Mouse (Mus musculus) adrenal gland, adult (tissue): ENCODE measurements at regions not wholly inside any gene's neighbourhood (a gene's known extent, or its start where the extent isn't known, plus 50 kb on each side); places are given as distances from the start of the nearest gene placed in this dataset.

Experiments used
- DNase-seq, 2 experiments: peaks; one replicate each; pipeline ENCODE4 v3.0.0; 2022 to 2023; ENCODE audit warnings: low spot score in 1 of 2; ENCODE audit not compliant: inconsistent age in 2 of 2

GRCm38 (mm10) chr2:39835370-39835769, 609.1 kb upstream of the Ppp6c start:
- DNase-seq = no peak

- DNase-seq = no peak
Measured at GRCm38 (mm10) chr2:39823851-39824250, 597.6 kb upstream of the Ppp6c start.

GRCm38 (mm10) chr2:39806681-39807080, 580.4 kb upstream of the Ppp6c start:
- peak; percentile 18 to 77 for DNase-seq
